Mouse (Mus musculus) right cerebral cortex, adult 18-20 months (tissue): ENCODE measurements at regions not wholly inside any gene's neighbourhood (a gene's known extent, or its start where the extent isn't known, plus 50 kb on each side); places are given as distances from the start of the nearest gene placed in this dataset.

Source experiments
- DNase-seq: peaks from one replicate; pipeline ENCODE4 v3.0.0; 2022; ENCODE audit warnings: mixed read lengths

DNA sequence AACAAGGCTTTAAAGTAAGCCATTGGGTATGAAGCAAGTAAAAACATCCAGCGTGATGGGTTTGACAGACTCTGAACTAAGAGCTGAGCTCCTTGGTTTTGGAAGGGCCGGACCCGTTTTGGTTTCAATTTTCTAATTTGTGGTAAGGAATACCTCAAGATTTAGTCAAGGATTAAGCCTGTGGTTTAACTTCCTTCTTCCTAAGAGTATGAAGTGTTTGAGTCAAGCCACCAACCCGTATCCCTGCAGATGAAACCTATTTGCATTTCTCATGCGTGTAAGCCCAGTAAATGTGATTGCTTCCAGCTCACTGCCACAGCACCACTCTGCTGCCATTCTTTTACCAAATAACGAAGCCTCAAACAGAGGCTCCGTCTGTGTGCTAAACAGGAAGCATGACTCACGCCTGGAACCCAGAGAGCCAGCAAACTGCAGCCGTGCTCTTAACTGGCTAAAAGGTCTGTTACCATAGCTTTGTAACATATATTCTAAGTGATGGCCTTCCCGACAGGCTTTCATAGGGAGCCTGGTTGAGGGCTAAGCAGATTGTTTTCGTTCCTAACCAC is 149.7 kb downstream of the Etv1 start:
- DNase-seq: peak; percentile 32

GRCm38 (mm10) chr12:38929644-38930043 is 150.5 kb downstream of the Etv1 start:
- no peak for DNase-seq

DNA sequence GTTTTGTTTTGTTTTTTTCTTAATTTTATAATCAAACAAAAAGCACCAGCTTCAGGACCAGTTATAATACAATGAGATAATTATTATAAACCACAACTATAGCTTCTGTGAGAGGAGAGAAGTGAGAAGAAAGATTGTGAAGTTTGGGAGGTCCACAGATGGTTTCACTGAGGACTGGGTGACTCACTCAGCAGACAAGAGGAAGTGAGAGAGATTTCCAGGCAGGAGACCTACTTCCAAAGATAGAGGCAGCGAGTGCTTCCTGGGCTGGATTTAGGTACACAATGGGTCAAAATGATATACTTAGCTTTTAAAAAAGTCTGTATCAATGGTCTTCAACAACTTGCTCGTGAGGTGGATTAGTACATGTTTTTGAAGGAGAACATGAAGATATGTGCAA is 152.6 kb downstream of the Etv1 start:
- peak; percentile 58 for DNase-seq

DNA sequence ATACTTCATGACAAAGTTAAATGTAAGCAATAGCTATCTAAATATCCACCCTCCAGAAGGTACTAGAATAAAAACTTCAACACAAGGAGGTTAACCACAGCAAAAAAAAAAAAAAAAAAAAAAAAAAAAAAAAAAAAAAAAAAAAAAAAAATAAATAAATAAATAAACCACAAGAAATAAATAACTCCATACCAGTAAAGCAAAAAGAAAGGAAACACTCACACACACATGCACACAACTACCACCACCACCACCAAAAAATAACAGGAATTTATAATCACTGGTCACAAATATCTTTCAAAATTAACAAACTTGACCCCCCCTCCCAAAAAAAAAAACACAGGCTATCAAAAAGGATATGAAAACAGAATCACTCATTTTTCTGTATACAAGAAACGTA is 180.4 kb downstream of the Etv1 start:
- DNase-seq: no peak

DNA sequence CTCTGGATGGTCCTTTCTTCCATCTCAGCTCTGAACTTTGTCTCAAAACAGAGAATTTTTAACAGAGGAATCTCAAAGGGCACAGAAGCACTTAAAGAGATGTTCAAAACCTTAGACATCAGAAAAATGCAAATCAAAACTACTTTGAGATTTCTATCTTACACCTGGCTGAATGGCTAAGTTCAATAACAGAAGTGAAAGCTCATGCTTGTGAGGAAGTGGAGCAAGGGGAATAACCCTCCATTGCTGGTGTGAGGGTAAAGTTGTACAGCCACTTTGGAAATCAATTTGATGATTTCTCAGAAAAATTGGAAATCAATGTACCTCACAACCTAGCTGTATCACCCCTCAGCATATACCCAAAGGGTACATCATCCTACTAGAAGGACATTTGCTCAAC is 183.1 kb downstream of the Etv1 start:
- no peak for DNase-seq

DNA sequence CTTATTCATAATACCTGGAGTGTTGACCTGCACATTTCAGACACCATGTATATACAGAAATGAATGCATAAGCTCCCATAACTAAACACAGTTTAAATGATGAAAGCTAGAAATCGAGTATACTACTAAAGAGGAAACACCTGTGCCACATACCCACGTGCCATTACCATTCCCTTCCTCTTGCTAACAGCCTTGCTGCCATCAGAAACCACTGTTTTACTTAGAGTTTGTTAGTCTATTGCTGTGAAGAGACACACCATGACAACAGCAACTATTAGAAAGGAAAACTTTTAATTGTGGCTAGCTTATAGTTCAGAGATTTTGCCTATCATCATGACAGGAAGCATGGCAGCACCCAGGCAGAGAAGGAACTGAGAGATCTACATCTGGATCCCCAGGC is 191.2 kb downstream of the Etv1 start:
- DNase-seq: no peak

- DNase-seq: no peak
Measured at GRCm38 (mm10) chr12:38972205-38972604, 193.0 kb downstream of the Etv1 start.

- no peak for DNase-seq
Measured at GRCm38 (mm10) chr12:38975508-38975907, 196.3 kb downstream of the Etv1 start.

- no peak for DNase-seq
Measured at GRCm38 (mm10) chr12:38982423-38982822, 203.2 kb downstream of the Etv1 start.

GRCm38 (mm10) chr12:38985909-38986308 is 206.7 kb downstream of the Etv1 start:
- no peak for DNase-seq

GRCm38 (mm10) chr12:38986346-38986745 is 207.2 kb downstream of the Etv1 start:
- no peak for DNase-seq

DNA sequence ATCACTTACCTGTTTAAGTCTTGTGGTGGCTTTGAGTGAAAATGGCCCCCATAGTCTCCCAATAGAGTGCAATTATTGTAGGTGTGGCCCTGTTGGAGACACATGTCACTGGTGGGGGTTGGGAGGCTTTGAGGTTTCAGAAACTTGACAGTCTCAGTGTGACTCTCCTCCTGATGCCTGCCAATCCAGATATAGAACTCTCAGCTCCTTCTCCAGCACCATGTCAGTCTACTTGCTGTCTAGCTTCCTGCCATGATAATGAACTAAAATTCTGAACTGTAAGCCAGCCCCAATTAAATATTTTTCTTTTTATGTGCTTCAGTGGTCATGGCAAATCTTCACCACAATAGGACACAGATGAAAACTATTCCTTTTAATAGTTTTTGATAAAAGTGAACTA is 208.1 kb downstream of the Etv1 start:
- no peak for DNase-seq

- DNase-seq: no peak
Measured at GRCm38 (mm10) chr12:38987819-38988218, 208.6 kb downstream of the Etv1 start.

DNA sequence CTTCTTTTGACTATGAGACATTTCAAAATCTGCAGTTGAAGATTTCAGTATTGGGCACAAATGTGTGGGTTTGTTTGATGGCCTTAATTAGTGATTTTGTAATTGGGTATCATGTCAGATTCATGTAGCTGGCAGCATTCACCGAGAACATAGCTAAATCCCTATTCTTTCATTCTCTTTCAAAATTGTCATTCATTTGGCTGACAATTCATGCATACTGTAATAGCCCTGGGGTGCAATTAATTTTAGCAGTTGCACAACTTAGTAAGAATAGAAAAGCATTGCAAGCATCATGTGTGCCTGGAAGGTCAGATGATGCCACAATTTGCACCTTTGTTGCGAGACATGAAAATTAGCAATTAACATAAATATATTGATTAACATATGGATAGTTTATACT is 248.0 kb downstream of the Etv1 start:
- DNase-seq: no peak

DNA sequence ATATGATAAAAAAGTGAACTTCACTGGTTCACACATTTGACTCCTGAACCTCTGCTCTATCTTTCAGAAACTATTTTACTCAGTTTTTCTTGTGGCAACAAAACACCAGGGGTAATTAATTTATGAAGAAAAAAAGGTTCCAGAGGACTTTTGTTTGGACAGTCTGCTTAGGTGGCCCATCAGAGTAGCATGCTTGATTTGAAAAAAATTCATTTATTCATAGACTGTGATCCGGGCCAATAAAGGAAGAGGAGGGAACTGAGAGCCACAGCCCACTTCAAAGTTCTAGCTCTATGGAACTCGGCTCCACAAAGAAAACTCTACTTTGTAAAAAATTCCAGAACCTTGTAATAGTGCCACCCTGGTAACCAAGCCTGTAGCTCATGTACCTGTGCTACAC is 248.8 kb downstream of the Etv1 start:
- no peak for DNase-seq

DNA sequence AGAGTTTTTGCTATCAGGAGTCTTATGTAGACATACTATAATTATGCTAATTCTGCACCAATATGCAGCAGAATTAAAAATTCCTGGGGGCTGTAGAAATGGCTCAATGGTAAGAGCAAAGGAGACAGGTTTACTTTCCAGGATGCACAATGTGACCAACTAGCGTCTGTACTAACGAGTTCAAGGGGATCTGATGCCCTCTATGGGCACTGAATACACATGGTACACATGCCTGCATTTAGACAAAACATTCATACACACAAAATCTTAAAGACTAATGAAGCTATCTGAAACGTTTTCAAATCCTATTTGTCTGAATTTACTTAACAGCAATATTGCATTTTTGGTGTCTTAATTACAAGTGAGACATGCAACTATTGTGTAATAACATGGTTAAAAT is 254.8 kb downstream of the Etv1 start:
- no peak for DNase-seq

- no peak for DNase-seq
Measured at GRCm38 (mm10) chr12:39036466-39037037, 257.4 kb downstream of the Etv1 start.

GRCm38 (mm10) chr12:39038077-39038476 is 258.9 kb downstream of the Etv1 start:
- DNase-seq: peak; percentile 3

DNA sequence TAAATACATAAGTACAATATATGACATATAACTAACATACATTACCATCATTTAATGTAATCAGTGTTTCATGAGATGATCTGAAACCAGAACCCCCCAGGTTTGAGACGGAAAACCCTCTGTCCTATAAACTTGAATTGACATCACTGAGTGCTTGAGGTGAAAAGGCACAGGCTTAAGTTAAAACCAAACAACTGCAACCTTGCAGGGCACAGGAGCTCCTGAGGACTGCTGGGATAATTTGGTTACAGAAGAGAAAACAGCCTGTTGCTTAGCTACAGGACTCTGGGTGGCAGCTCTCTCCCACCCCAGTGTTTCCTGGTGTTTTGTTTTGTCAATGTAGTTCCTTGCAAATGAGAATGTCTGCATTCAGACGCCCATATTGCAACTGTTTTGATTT is 259.5 kb downstream of the Etv1 start:
- DNase-seq: no peak

- no peak for DNase-seq
Measured at GRCm38 (mm10) chr12:39047126-39047525, 267.9 kb downstream of the Etv1 start.

GRCm38 (mm10) chr12:39048441-39048840 is 269.3 kb downstream of the Etv1 start:
- DNase-seq: no peak

- peak; percentile 5 for DNase-seq
Measured at GRCm38 (mm10) chr12:39048958-39049357, 269.8 kb downstream of the Etv1 start.

GRCm38 (mm10) chr12:39070331-39071045 is 291.3 kb downstream of the Etv1 start:
- DNase-seq: no peak

DNA sequence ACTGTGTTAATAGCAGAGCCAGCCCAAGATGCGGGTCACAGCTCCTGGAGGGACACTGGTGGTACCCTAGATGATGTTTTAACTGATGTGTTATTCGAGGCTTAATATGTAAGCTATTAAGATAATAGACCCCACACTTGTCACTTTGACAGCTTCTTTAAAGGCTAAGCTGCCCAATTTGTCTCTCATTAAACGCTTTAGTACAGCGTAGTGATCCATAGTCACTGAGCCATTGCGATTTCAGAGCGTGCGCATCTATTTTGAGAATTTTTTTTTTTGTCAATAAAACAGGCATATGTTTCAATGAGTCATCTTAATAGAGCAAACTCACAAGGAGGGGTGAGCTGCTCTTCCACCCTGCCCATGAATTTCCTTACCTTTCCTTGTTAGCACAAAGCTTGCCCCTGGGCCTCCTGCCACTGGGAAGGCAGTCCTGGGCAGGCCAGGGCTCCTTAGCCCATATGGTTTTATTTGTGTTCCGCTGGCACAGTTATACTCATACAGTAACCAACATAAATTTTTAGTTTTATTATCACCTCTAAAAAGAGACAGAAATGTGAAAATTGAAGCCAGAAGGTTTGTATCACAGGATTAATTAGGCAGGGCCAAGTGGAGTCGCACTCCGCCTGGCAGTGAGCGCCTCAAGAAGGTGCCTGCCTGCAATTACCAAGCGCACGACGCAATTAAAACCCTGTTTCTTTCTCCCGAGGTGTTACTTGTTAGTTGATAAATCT is 294.3 kb downstream of the Etv1 start:
- DNase-seq: no peak
